Mouse (Mus musculus) CH12.LX (cell line): ENCODE data around the gene Fat3. TPM values are rescaled to one million over a fixed set of nuclear protein-coding genes. Genes with fewer than 3 reads are reported as not detected.

Experiments
- DNase-seq: peaks from one replicate; pipeline ENCODE4 v3.0.0-alpha.2; 2013; ENCODE audit errors: extremely low read depth
- H3K27ac ChIP-seq: 2 replicates; pipeline ENCODE4 v1.5.1; 2012; ENCODE audit warnings: low read depth, mild to moderate bottlenecking, control low read depth, moderate library complexity; ENCODE audit not compliant: insufficient read depth
- H3K27me3 ChIP-seq: replicated peaks from 2 replicates; pipeline ENCODE3; 2012; ENCODE audit warnings: inconsistent platforms
- H3K36me3 ChIP-seq, 2 experiments: replicated peaks in 1 of 2; 2 replicates each; pipeline versions ENCODE3 to v1.6.1; 2012; ENCODE audit warnings: inconsistent platforms in 1 of 2, low read length in 1 of 2, mild to moderate bottlenecking in 1 of 2, mixed read lengths in 1 of 2, moderate library complexity in 1 of 2; ENCODE audit not compliant: control insufficient read depth in 1 of 2, insufficient read depth in 1 of 2
- H3K4me1 ChIP-seq, 2 experiments: 2 replicates each; pipeline ENCODE4 v1.6.1; 2012; ENCODE audit warnings: inconsistent platforms in 1 of 2, moderate library complexity in 1 of 2; ENCODE audit not compliant: insufficient read depth in 2 of 2, control insufficient read depth in 1 of 2
- H3K4me2 ChIP-seq: 2 replicates; pipeline ENCODE4 v1.6.1; 2012; ENCODE audit warnings: low read depth, mild to moderate bottlenecking, control low read depth; ENCODE audit not compliant: poor library complexity, insufficient read depth, severe bottlenecking
- H3K4me3 ChIP-seq, 3 experiments: fragments of 150-350 bp in 1 of 3; sonication (generic) in 1 of 3; replicated peaks in 1 of 3; 2 replicates each; pipeline versions ENCODE3 to v1.5.1; 2011 to 2012; ENCODE audit warnings: low read depth in 2 of 3, low read length in 2 of 3, mild to moderate bottlenecking in 2 of 3, moderate library complexity in 2 of 3, control low read depth in 1 of 3, improper control_type of control experiment in 1 of 3, inconsistent platforms in 1 of 3, mixed read lengths in 1 of 3; ENCODE audit not compliant: poor library complexity in 1 of 3
- H3K79me2 ChIP-seq: replicated peaks from 2 replicates; pipeline ENCODE4 v1.6.1; 2012; ENCODE audit warnings: mild to moderate bottlenecking, moderate library complexity; ENCODE audit not compliant: control insufficient read depth, poor library complexity, insufficient read depth, severe bottlenecking; ENCODE audit errors: extremely low read depth
- H3K9ac ChIP-seq: 2 replicates; pipeline ENCODE4 v1.6.1; 2012; ENCODE audit warnings: low read depth, mild to moderate bottlenecking, control low read depth, moderate library complexity; ENCODE audit not compliant: insufficient read depth
- H3K9me3 ChIP-seq: replicated peaks from 2 replicates; pipeline ENCODE3; 2012; ENCODE audit warnings: low read length, inconsistent platforms, mixed read lengths
- CHD2 ChIP-seq: IDR thresholded peaks from 2 replicates; pipeline ENCODE4 v1.6.1; 2011; ENCODE audit warnings: low read length, improper control_type of control experiment
- E2F4 ChIP-seq: IDR thresholded peaks from 2 replicates; pipeline ENCODE4 v1.6.1; 2011; ENCODE audit warnings: low read depth, low read length, improper control_type of control experiment; ENCODE audit not compliant: insufficient replicate concordance
- EP300 ChIP-seq: IDR thresholded peaks from 2 replicates; pipeline ENCODE4 v1.6.1; 2011; ENCODE audit warnings: low read length, improper control_type of control experiment
- ETS1 ChIP-seq: conservative IDR thresholded peaks from 2 replicates; pipeline ENCODE4 v1.6.1; 2012; ENCODE audit warnings: low read depth, mild to moderate bottlenecking, inconsistent platforms, low read length, improper control_type of control experiment, moderate library complexity
- GABPA ChIP-seq: IDR thresholded peaks from 2 replicates; pipeline ENCODE4 v1.6.1; 2012; ENCODE audit warnings: low read depth, low read length, improper control_type of control experiment, inconsistent platforms; ENCODE audit not compliant: insufficient replicate concordance
- IRF4 ChIP-seq: IDR thresholded peaks from 2 replicates; pipeline ENCODE4 v1.6.1; 2014; ENCODE audit warnings: low read depth, mild to moderate bottlenecking, inconsistent platforms, low read length, improper control_type of control experiment
- KAT2A ChIP-seq: IDR thresholded peaks from 2 replicates; pipeline ENCODE4 v1.6.1; 2012; ENCODE audit warnings: low read length, improper control_type of control experiment, inconsistent platforms; ENCODE audit not compliant: insufficient replicate concordance
- MAX ChIP-seq: IDR thresholded peaks from 2 replicates; pipeline ENCODE4 v1.6.1; 2011; ENCODE audit warnings: low read length, improper control_type of control experiment
- MXI1 ChIP-seq: IDR thresholded peaks from 2 replicates; pipeline ENCODE4 v1.6.1; 2011; ENCODE audit warnings: mild to moderate bottlenecking, low read depth, low read length, improper control_type of control experiment
- NELFE ChIP-seq: IDR thresholded peaks from 2 replicates; pipeline ENCODE4 v1.6.1; 2011; ENCODE audit warnings: low read depth, low read length, improper control_type of control experiment
- NRF1 ChIP-seq: IDR thresholded peaks from 2 replicates; pipeline ENCODE4 v1.6.1; 2014; ENCODE audit warnings: low read depth, mild to moderate bottlenecking, inconsistent platforms, low read length, improper control_type of control experiment, moderate library complexity
- RAD21 ChIP-seq: IDR thresholded peaks from 2 replicates; pipeline ENCODE4 v1.6.1; 2011; ENCODE audit warnings: low read depth, mild to moderate bottlenecking, low read length, improper control_type of control experiment, moderate library complexity
- SIN3A ChIP-seq: IDR thresholded peaks from 2 replicates; pipeline ENCODE4 v1.6.1; 2012; ENCODE audit warnings: low read length, improper control_type of control experiment, inconsistent platforms
- TCF12 ChIP-seq: IDR thresholded peaks from 2 replicates; pipeline ENCODE4 v1.6.1; 2014; ENCODE audit warnings: low read depth, mild to moderate bottlenecking, inconsistent platforms, low read length, improper control_type of control experiment
- UBTF ChIP-seq: IDR thresholded peaks from 2 replicates; pipeline ENCODE4 v1.6.1; 2012; ENCODE audit warnings: low read depth, mild to moderate bottlenecking, inconsistent platforms, low read length, improper control_type of control experiment, moderate library complexity
- ZC3H11A ChIP-seq: IDR thresholded peaks from 2 replicates; pipeline ENCODE4 v1.6.1; 2012; ENCODE audit warnings: low read depth, mild to moderate bottlenecking, inconsistent platforms, low read length, improper control_type of control experiment
- ZKSCAN1 ChIP-seq: IDR thresholded peaks from 2 replicates; pipeline ENCODE4 v1.6.1; 2012; ENCODE audit warnings: low read depth, inconsistent platforms, low read length, improper control_type of control experiment, borderline replicate concordance
- dilution Hi-C: fragments of 300-500 bp; cut with MboI; formaldehyde crosslinking; loops from 2 replicates; pipeline ENCODE4 v1.14.3; 2020; ENCODE audit warnings: low sequenced_read_pairs; ENCODE audit not compliant: extremely low pct_unique_long_range_greater_than_20kb, extremely low pct_ligation_motif_present
- in situ Hi-C: fragments of 300-500 bp; cut with MboI; formaldehyde crosslinking; loops from 3 replicates; pipeline ENCODE4 v1.14.3; 2019; ENCODE audit warnings: low sequenced_read_pairs, low pct_ligation_motif_present, low pct_unique_long_range_greater_than_20kb, mixed read lengths
- polyA plus RNA-seq: library from polyadenylated mRNA; unstranded; fragments of >175 nt; gene quantifications from 2 replicates; pipeline ENCODE4 v1.2.1, GENCODE M21; 2012; ENCODE audit warnings: low read depth; ENCODE audit not compliant: insufficient read length
- total RNA-seq, 2 experiments: library from RNA; depleted of rRNA; stranded (reverse); fragments of 300-350 nt in 1 of 2; fragments of >200 nt in 1 of 2; gene quantifications; 2 replicates each; pipeline ENCODE4 v1.2.3; 2012 to 2014

Fat3 gene
- total and polyA plus RNA-seq, 3 experiments: 0.03 to 0.07 TPM; not detected in 1

DNA sequence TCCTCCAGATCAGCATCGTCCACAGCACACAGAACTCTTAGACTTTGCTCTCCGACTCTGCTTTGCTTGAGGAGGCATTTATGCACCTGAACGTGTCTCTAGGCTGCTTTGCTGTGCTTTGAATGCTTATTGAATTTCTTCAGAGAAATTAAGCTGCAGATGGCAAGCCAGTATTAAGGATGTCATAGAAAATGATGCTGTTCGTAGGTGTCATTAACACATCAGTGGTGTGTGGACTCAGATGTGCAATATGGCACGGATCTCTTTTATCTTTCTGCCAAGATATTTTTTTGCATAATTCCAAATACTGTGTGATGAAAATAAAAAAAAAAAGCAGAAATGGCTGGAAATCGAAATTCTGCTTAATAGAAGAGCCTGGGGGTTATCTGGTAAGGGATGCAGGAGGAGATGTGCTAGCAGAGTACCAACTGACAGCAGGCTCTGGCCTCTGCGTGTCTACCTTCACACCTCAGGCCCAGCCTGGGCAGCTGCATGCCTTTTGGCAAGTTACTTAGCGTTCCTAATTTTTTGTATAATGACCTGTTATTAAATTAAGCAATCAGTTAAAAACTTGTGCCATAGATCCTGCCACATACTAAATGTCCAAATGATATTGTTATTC lies 407.9 kb downstream of the Fat3 start:
- Histone ChIP-seq H3K9me3 (no peaks in the 10 kb centered on the region), H3K4me3 (no peak overlapping the region), H3K27me3 (no peaks in the 10 kb centered on the region), H3K4me1 (peaks cover 0 to 18% of the 10 kb centered on the region in 2 experiments; a peak in 2 of 4 replicates), H3K36me3 (no peaks in the 10 kb centered on the region), H3K9ac (no peak overlapping the region), H3K4me2 (no peak overlapping the region), H3K27ac (no peak overlapping the region), H3K79me2 (no peaks in the 10 kb centered on the region)
- DNase-seq: no peak
- in situ Hi-C loops: no loop called here
- dilution Hi-C loops: no loop called here
- TF ChIP-seq SIN3A (no peak), MAX (no peak), MXI1 (no peak), TCF12 (no peak), IRF4 (no peak), ZKSCAN1 (no peak)

DNA sequence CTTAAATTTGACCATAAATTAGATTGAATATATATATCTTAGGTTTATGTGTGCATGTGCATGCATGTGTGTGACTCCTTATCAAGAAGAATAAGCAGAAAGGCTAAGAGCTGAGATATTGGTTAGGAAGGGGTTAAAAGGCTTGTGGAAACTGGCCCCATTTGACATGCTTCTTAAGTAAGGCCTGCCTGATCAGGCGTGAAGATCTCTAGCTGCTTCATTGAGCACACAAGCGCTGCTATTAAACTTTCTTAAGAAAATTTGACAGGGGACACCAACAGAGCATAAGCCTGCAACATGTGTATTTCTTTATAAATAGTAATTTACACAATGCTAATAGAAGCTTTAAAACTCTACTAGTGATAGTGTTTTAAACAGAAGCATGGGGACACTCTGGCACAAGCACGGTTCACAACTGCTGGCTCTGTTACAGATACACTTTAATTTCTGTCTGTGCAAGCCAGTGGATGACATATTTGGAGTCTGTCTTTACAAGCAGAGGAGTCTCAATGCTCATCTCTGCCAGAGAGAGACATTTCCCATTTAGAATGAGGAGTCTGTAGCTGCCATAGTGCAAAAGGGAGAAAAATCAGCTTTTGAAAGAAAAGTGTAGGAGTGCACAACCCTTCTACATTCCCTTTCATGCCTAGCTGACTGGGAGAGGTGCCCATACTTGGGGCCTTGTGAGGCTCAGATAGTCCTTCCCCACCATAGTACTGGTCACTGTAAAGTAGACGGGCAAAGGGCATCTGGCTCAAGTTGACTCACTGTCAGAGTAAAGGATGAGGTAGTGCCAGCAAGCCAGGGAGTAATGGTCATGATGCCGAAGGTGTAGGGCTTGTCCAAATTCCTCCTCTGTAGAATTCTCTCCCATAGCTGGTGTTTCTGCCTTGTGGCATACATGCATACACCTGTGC lies 408.8 kb downstream of the Fat3 start:
- H3K27me3 ChIP-seq: no peaks in the 10 kb centered on the region
- H3K27ac ChIP-seq: no peak overlapping the region
- in situ Hi-C loops: no loop called here
- TF ChIP-seq ZC3H11A: no peak
- no peak for TF ChIP-seq ZKSCAN1
- no peak for TF ChIP-seq KAT2A
- no peak for TF ChIP-seq CHD2
- TF ChIP-seq E2F4: no peak
- no peak for TF ChIP-seq NRF1
- TF ChIP-seq NELFE: no peak
- TF ChIP-seq UBTF: no peak
- TF ChIP-seq ETS1: no peak
- TF ChIP-seq RAD21: no peak
- no peak for TF ChIP-seq EP300
- no peak for TF ChIP-seq GABPA
- H3K4me1 ChIP-seq: peaks cover 0 to 18% of the 10 kb centered on the region in 2 experiments; a peak in 2 of 4 replicates
- dilution Hi-C loops: no loop called here
- no peak for DNase-seq
- no peaks in the 10 kb centered on the region for H3K9me3 ChIP-seq
- H3K4me2 ChIP-seq: no peak overlapping the region
- no peak overlapping the region for H3K9ac ChIP-seq
- no peaks in the 10 kb centered on the region for H3K79me2 ChIP-seq
- H3K4me3 ChIP-seq: no peak overlapping the region
- no peaks in the 10 kb centered on the region for H3K36me3 ChIP-seq
